Mouse (Mus musculus) erythroblast, embryonic 14.5 days (primary cell): ENCODE results near the gene Ccdc116. TPM values are rescaled to one million over a fixed set of nuclear protein-coding genes. Genes with fewer than 3 reads are reported as not detected.

Experiments used
- H3K27me3 ChIP-seq: 2 replicates; pipeline ENCODE4 v1.6.1; 2012; ENCODE audit warnings: inconsistent platforms; ENCODE audit not compliant: control insufficient read depth
- H3K36me3 ChIP-seq: 2 replicates; pipeline ENCODE4 v1.6.1; 2012; ENCODE audit warnings: mild to moderate bottlenecking, inconsistent platforms; ENCODE audit not compliant: control insufficient read depth
- H3K4me1 ChIP-seq: 2 replicates; pipeline ENCODE4 v1.6.1; 2012; ENCODE audit warnings: inconsistent platforms; ENCODE audit not compliant: control insufficient read depth
- H3K4me3 ChIP-seq: replicated peaks from 2 replicates; pipeline ENCODE3; 2012; ENCODE audit warnings: moderate library complexity, mild to moderate bottlenecking, inconsistent platforms
- H3K9me3 ChIP-seq: 2 replicates; pipeline ENCODE4 v1.6.1; 2012; ENCODE audit warnings: low read length, inconsistent platforms, mixed read lengths; ENCODE audit not compliant: control insufficient read depth
- GATA1 ChIP-seq: IDR thresholded peaks from 2 replicates; pipeline ENCODE4 v1.6.1; 2012; ENCODE audit warnings: low read length, inconsistent platforms, mixed read lengths
- TAL1 ChIP-seq: IDR thresholded peaks from 3 replicates; pipeline ENCODE4 v1.6.1; 2012; ENCODE audit warnings: low read length, inconsistent platforms, mixed read lengths
- polyA plus RNA-seq: library from polyadenylated mRNA; stranded (reverse); fragments of >175 nt; gene quantifications from 2 replicates; pipeline ENCODE4 v1.2.3, GENCODE M21; 2012

Gene Ccdc116
- polyA plus RNA-seq, 1 experiment, result 0.03 TPM

- Histone ChIP-seq H3K27me3 (no peaks in the 10 kb centered on the region), H3K36me3 (peaks cover 85% of the 10 kb centered on the region), H3K9me3 (no peaks in the 10 kb centered on the region), H3K4me3 (no peak overlapping the region), H3K4me1 (no peaks in the 10 kb centered on the region)
- TF ChIP-seq GATA1, result no peak
- no peak for TF ChIP-seq TAL1
Observed at GRCm38 (mm10) chr16:17154346-17154745, 7.3 kb upstream of the Ccdc116 start.

- H3K27me3 ChIP-seq, result peaks cover 8% of the 10 kb centered on the region
- H3K4me3 ChIP-seq, result no peak overlapping the region
- peaks cover 17% of the 10 kb centered on the region for H3K4me1 ChIP-seq
- peaks cover 60% of the 10 kb centered on the region for H3K36me3 ChIP-seq
- H3K9me3 ChIP-seq, result no peaks in the 10 kb centered on the region
- TF ChIP-seq TAL1 (no peak), GATA1 (no peak)
Observed at GRCm38 (mm10) chr16:17151874-17152273, 4.8 kb upstream of the Ccdc116 start.

GRCm38 (mm10) chr16:17150520-17151258, 3.7 kb upstream of the Ccdc116 start:
- TF ChIP-seq GATA1 (no peak), TAL1 (no peak)
- no peak overlapping the region for H3K4me3 ChIP-seq
- H3K36me3 ChIP-seq, result peaks cover 48% of the 10 kb centered on the region
- H3K4me1 ChIP-seq, result peaks cover 20% of the 10 kb centered on the region
- peaks cover 8% of the 10 kb centered on the region for H3K27me3 ChIP-seq
- H3K9me3 ChIP-seq, result no peaks in the 10 kb centered on the region

GRCm38 (mm10) chr16:17148084-17148483, 1.1 kb upstream of the Ccdc116 start:
- peaks cover 25% of the 10 kb centered on the region for H3K36me3 ChIP-seq
- H3K9me3 ChIP-seq, result no peaks in the 10 kb centered on the region
- peaks cover 8% of the 10 kb centered on the region for H3K27me3 ChIP-seq
- H3K4me1 ChIP-seq, result peaks cover 23% of the 10 kb centered on the region
- TF ChIP-seq GATA1, result no peak
- no peak for TF ChIP-seq TAL1
- peak overlapping the region; percentile 66 for H3K4me3 ChIP-seq

- TF ChIP-seq GATA1, result no peak
- no peak for TF ChIP-seq TAL1
- Histone ChIP-seq H3K27me3 (peaks cover 8% of the 10 kb centered on the region), H3K36me3 (peaks cover 19% of the 10 kb centered on the region), H3K4me1 (peaks cover 23% of the 10 kb centered on the region), H3K9me3 (no peaks in the 10 kb centered on the region), H3K4me3 (peak overlapping the region; percentile 66)
Observed at GRCm38 (mm10) chr16:17147391-17147929, 431 bp upstream of the Ccdc116 start.

GRCm38 (mm10) chr16:17144339-17144738, 2.7 kb downstream of the Ccdc116 start, which contains the start of gene Ydjc:
TSS of gene Ydjc (plus strand) at chr16:17144621.
- Histone ChIP-seq H3K9me3 (no peaks in the 10 kb centered on the region), H3K4me1 (peaks cover 26% of the 10 kb centered on the region), H3K36me3 (no peaks in the 10 kb centered on the region), H3K4me3 (no peak within 1 kb of the TSS), H3K27me3 (peaks cover 8% of the 10 kb centered on the region)
- no peak for TF ChIP-seq TAL1
- TF ChIP-seq GATA1, result no peak

GRCm38 (mm10) chr16:17137355-17137754, 9.7 kb downstream of the Ccdc116 start:
- Histone ChIP-seq H3K4me3 (no peak overlapping the region), H3K36me3 (no peaks in the 10 kb centered on the region), H3K27me3 (peaks cover 6% of the 10 kb centered on the region), H3K4me1 (peaks cover 13% of the 10 kb centered on the region), H3K9me3 (no peaks in the 10 kb centered on the region)
- TF ChIP-seq TAL1 (no peak), GATA1 (no peak)

GRCm38 (mm10) chr16:17132906-17133200, 14.2 kb downstream of the Ccdc116 start:
- Histone ChIP-seq H3K36me3 (peaks cover 8% of the 10 kb centered on the region), H3K4me3 (peak overlapping the region; percentile 79), H3K27me3 (peaks cover 6% of the 10 kb centered on the region), H3K4me1 (peaks cover 29% of the 10 kb centered on the region), H3K9me3 (no peaks in the 10 kb centered on the region)
- TF ChIP-seq TAL1 (no peak), GATA1 (no peak)

GRCm38 (mm10) chr16:17132089-17132905, 14.7 kb downstream of the Ccdc116 start, which contains the start of gene Sdf2l1:
TSS of gene Sdf2l1 (minus strand) at chr16:17132383.
- TF ChIP-seq GATA1 (no peak), TAL1 (no peak)
- Histone ChIP-seq H3K27me3 (peaks cover 6% of the 10 kb centered on the region), H3K9me3 (no peaks in the 10 kb centered on the region), H3K4me3 (peak within 1 kb of the TSS; percentile 79), H3K36me3 (peaks cover 8% of the 10 kb centered on the region), H3K4me1 (peaks cover 29% of the 10 kb centered on the region)
